Mouse (Mus musculus): Measurements from ENCODE around the gene Mfap2.

DNA sequence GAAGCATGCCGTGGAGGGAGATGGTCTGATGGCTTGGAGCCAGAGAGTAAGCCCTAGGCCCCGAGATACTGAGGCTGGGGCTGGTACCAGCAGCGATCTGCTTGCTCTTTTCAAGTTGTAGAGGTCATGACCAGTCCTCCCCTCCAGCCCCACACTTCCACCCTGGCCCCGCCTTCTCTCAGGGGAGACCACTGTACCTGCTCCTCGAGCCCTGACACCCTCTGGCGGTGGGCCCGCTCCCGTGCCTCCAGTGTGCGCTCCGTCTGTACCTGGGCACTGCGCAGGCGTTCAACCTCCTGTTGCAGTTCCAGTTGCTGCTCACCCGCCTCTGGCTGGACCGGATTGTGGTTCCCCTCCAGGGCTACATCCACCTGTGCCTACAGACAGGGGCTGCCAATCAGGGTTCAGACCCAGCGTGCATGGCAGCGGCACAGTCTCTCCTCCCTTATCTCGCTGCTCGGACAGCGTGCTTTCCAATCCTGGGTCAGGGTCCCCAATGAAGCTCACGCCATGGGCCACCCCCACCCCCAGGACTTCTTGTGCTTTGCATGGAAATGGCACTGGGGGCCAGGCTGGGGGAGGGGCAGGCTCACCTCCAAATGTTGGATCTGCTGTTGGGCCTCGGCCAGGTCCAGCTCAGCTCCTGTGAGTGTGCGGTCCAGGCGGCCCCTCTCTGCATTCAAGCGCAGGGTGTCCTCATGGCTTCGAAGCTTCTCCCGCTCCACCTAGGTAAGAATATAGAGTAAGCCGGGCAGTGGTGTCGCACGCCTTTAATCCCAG is 7.6 kb downstream of the Mfap2 start:
- TF ChIP-seq EP300 (IDR thresholded peaks at IDR 0.05; ENCODE audit: low read depth) (no peak), CTCF (IDR thresholded peaks at IDR 0.05; ENCODE audit: low read depth) (no peak)
